Comparison of ENCODE assay signal across 20 mouse cellular contexts in the genomic region with DNA sequence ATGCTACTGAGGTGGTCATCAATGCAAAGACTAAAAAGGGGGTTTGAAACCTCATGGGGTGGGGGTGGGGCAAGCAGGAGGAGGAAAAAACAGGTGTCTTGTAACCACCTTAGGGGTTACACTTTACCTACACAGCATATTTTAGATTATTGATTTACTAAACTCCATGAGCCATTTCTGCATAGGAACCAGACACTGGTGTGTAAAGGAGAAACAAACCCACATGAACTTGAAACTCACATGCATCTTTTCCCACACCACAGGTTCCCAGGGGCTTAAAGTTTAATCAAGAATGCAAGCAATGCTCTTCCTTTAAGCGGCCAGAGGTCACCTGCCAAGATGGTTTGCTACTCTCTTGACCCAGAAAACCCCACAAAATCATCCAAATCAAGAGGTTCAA.
A peak's percentile ranks its signal among the peaks of the same experiment; 100 is the strongest.
DNase-seq lines count a peak whose midpoint lies in the region; ATAC-seq and TF ChIP-seq lines count a peak whose summit lies in the region.
"Had no signal": no experiment of that assay in that cellular context is flagged by ENCODE, and none has a peak within 500 bp of the region (broad histone marks: within the 10 kb centered on the region; RNA-seq: fewer than 3 reads in every experiment).

No protein-coding gene starts in this region.

- no peak overlapping the region for H3K4me3 ChIP-seq in kidney, embryonic 15.5 days (replicated peaks)
- H3K4me3 ChIP-seq in kidney, adult 2 months (ENCODE audit: insufficient read depth, low read depth, low read length), result no peak overlapping the region
- H3K4me3 ChIP-seq in kidney, postnatal 0 days (replicated peaks; ENCODE audit: low read depth, low read length), result no peak overlapping the region
- H3K4me3 ChIP-seq in midbrain, embryonic 11.5 days (ENCODE audit: low read depth, low read length), result no peak overlapping the region
- no peak overlapping the region for H3K4me3 ChIP-seq in midbrain, embryonic 16.5 days (ENCODE audit: low read depth, low read length)
- H3K4me3 ChIP-seq: embryonic facial prominence, embryonic 10.5 days; embryonic facial prominence, embryonic 12.5 days; forebrain, embryonic 13.5 days; forebrain, embryonic 15.5 days had no signal

- TF ChIP-seq CTCF in kidney, adult 2 months (conservative IDR thresholded peaks at IDR 0.05; ENCODE audit: insufficient read depth, insufficient read length, low read depth, low read length), result no peak
- no peak for TF ChIP-seq CTCF in kidney, postnatal 0 days (IDR thresholded peaks at IDR 0.05; ENCODE audit: low read depth)

- H3K4me2 ChIP-seq in kidney, embryonic 15.5 days, result no peak overlapping the region
- no peak overlapping the region for H3K4me2 ChIP-seq in kidney, postnatal 0 days (ENCODE audit: low read length)
- H3K4me2 ChIP-seq in midbrain, embryonic 11.5 days, result no peak overlapping the region
- H3K4me2 ChIP-seq in midbrain, embryonic 16.5 days (ENCODE audit: low read length), result no peak overlapping the region
- H3K4me2 ChIP-seq: embryonic facial prominence, embryonic 12.5 days; forebrain, embryonic 13.5 days; forebrain, embryonic 15.5 days had no signal

- DNase-seq in kidney, adult 2 months, result no peak
- no peak for DNase-seq in kidney, postnatal 0 days (ENCODE audit: low spot score)
- no peak for DNase-seq in kidney, adult 18-20 months
- peak; percentile 61 for DNase-seq in midbrain, embryonic 11.5 days (ENCODE audit: low spot score, missing footprints)
- no peak for DNase-seq in T-cell, adult 2 months (ENCODE audit: low spot score)
- DNase-seq: adrenal gland, adult 8-10 months; adrenal gland, postnatal 14 days; adrenal gland, postnatal 36 days; cerebellum, adult 11-12 months; cerebellum, adult 2 months; cerebellum, adult 9-10 months; cerebellum, postnatal 10 days; cerebellum, postnatal 25 days had no signal

- H3K9ac ChIP-seq in kidney, embryonic 15.5 days, result no peak overlapping the region
- H3K9ac ChIP-seq in kidney, postnatal 0 days (ENCODE audit: low read depth, low read length), result no peak overlapping the region
- no peak overlapping the region for H3K9ac ChIP-seq in midbrain, embryonic 11.5 days (ENCODE audit: low read length)
- no peak overlapping the region for H3K9ac ChIP-seq in midbrain, embryonic 16.5 days (ENCODE audit: low read depth, low read length)
- H3K9ac ChIP-seq: embryonic facial prominence, embryonic 12.5 days; forebrain, embryonic 13.5 days; forebrain, embryonic 15.5 days had no signal

- ATAC-seq in kidney, embryonic 15.5 days (replicated peaks; ENCODE audit: low FRiP score), result peak; percentile 76
- peak; percentile 71; the same call in 1 of the 2 replicates for ATAC-seq in kidney, postnatal 0 days (replicated peaks; ENCODE audit: low FRiP score, low read depth)
- no peak for ATAC-seq in midbrain, embryonic 11.5 days (ENCODE audit: low FRiP score)
- no peak for ATAC-seq in midbrain, embryonic 16.5 days
- ATAC-seq: activated CD4-positive, CD25-positive, alpha-beta regulatory T cell, adult 4 months; forebrain, embryonic 13.5 days; forebrain, embryonic 15.5 days had no signal

- 64% methylated on average over 1 of the region's 1 CpGs for WGBS in kidney, embryonic 15.5 days
- WGBS in kidney, adult 2 months, result 40% methylated on average over 1 of the region's 1 CpGs
- WGBS in kidney, postnatal 0 days, result 61% methylated on average over 1 of the region's 1 CpGs
- WGBS in midbrain, embryonic 11.5 days, result 94% methylated on average over 1 of the region's 1 CpGs
- 92% methylated on average over 1 of the region's 1 CpGs for WGBS in midbrain, embryonic 16.5 days

- no peaks in the 10 kb centered on the region for H3K36me3 ChIP-seq in kidney, embryonic 15.5 days
- H3K36me3 ChIP-seq in kidney, adult 2 months (ENCODE audit: control insufficient read depth, insufficient read depth, low read length), result no peaks in the 10 kb centered on the region
- H3K36me3 ChIP-seq in kidney, postnatal 0 days (ENCODE audit: insufficient read depth, low read length), result no peaks in the 10 kb centered on the region
- H3K36me3 ChIP-seq in midbrain, embryonic 11.5 days (ENCODE audit: control insufficient read depth, insufficient read depth, low read length), result no peaks in the 10 kb centered on the region
- H3K36me3 ChIP-seq in midbrain, embryonic 16.5 days (ENCODE audit: control insufficient read depth, insufficient read depth, low read length), result no peaks in the 10 kb centered on the region
- H3K36me3 ChIP-seq: embryonic facial prominence, embryonic 10.5 days; embryonic facial prominence, embryonic 12.5 days; forebrain, embryonic 15.5 days had no signal

- H3K4me1 ChIP-seq in kidney, embryonic 15.5 days, result 0 out of 2 replicates have a peak, but pooled peaks cover 4% of the 10 kb centered on the region
- H3K4me1 ChIP-seq in kidney, adult 2 months (ENCODE audit: control insufficient read depth, insufficient read depth, low read length), result no peaks in the 10 kb centered on the region
- H3K4me1 ChIP-seq in kidney, postnatal 0 days (replicated peaks; ENCODE audit: insufficient read depth, low read length), result no peaks in the 10 kb centered on the region; the same call in 1 of the 2 replicates
- no peaks in the 10 kb centered on the region for H3K4me1 ChIP-seq in midbrain, embryonic 11.5 days (ENCODE audit: control insufficient read depth, insufficient read depth, low read length)
- H3K4me1 ChIP-seq in midbrain, embryonic 16.5 days (ENCODE audit: control insufficient read depth, insufficient read depth, low read length), result no peaks in the 10 kb centered on the region
- H3K4me1 ChIP-seq: embryonic facial prominence, embryonic 10.5 days; embryonic facial prominence, embryonic 12.5 days; forebrain, embryonic 13.5 days; forebrain, embryonic 15.5 days had no signal

- TF ChIP-seq POLR2A in kidney, adult 2 months (IDR thresholded peaks at IDR 0.05; ENCODE audit: low read depth, low read length), result no peak

- H3K9me3 ChIP-seq in kidney, embryonic 15.5 days (replicated peaks), result no peaks in the 10 kb centered on the region
- H3K9me3 ChIP-seq in kidney, postnatal 0 days (replicated peaks; ENCODE audit: low read length), result no peaks in the 10 kb centered on the region
- no peaks in the 10 kb centered on the region for H3K9me3 ChIP-seq in midbrain, embryonic 11.5 days (ENCODE audit: control insufficient read depth, low read length)
- H3K9me3 ChIP-seq in midbrain, embryonic 16.5 days (replicated peaks; ENCODE audit: control insufficient read depth, low read length, poor library complexity, severe bottlenecking), result no peaks in the 10 kb centered on the region
- H3K9me3 ChIP-seq: embryonic facial prominence, embryonic 10.5 days; embryonic facial prominence, embryonic 12.5 days; forebrain, embryonic 13.5 days; forebrain, embryonic 15.5 days had no signal

- peak overlapping the region; percentile 13; the same call in 1 of the 2 replicates for H3K27ac ChIP-seq in kidney, embryonic 15.5 days
- no peak overlapping the region for H3K27ac ChIP-seq in kidney, adult 2 months (ENCODE audit: insufficient read depth, low read depth, low read length)
- peak overlapping the region; percentile 54; the same call in 1 of the 2 replicates for H3K27ac ChIP-seq in kidney, postnatal 0 days
- H3K27ac ChIP-seq in midbrain, embryonic 11.5 days (ENCODE audit: low read depth, low read length), result no peak overlapping the region
- H3K27ac ChIP-seq in midbrain, embryonic 16.5 days (ENCODE audit: low read length), result no peak overlapping the region
- H3K27ac ChIP-seq: embryonic facial prominence, embryonic 10.5 days; embryonic facial prominence, embryonic 12.5 days; forebrain, embryonic 13.5 days; forebrain, embryonic 15.5 days had no signal

- no peaks in the 10 kb centered on the region; the same call in 1 of the 2 replicates for H3K27me3 ChIP-seq in kidney, embryonic 15.5 days
- H3K27me3 ChIP-seq in kidney, adult 2 months (replicated peaks; ENCODE audit: control insufficient read depth, insufficient read depth, low read length), result no peaks in the 10 kb centered on the region
- no peaks in the 10 kb centered on the region for H3K27me3 ChIP-seq in kidney, postnatal 0 days (ENCODE audit: insufficient read depth, low read length)
- no peaks in the 10 kb centered on the region for H3K27me3 ChIP-seq in midbrain, embryonic 11.5 days (ENCODE audit: control insufficient read depth, insufficient read depth, low read length)
- H3K27me3 ChIP-seq in midbrain, embryonic 16.5 days (ENCODE audit: control insufficient read depth, insufficient read depth, low read depth, low read length), result no peaks in the 10 kb centered on the region
- H3K27me3 ChIP-seq: embryonic facial prominence, embryonic 12.5 days; forebrain, embryonic 13.5 days; forebrain, embryonic 15.5 days had no signal

Comparison
In these comparisons a context has a peak if more than half of its experiments do, and no peak if none do; other contexts are left out.
1. H3K27ac ChIP-seq: peak in kidney, embryonic 15.5 days (single experiment) and kidney, postnatal 0 days (single experiment); none in kidney, adult 2 months (single experiment), midbrain, embryonic 11.5 days (single experiment) and midbrain, embryonic 16.5 days (single experiment).
2. ATAC-seq: peak in kidney, embryonic 15.5 days (single experiment) and kidney, postnatal 0 days (single experiment); none in midbrain, embryonic 11.5 days (single experiment) and midbrain, embryonic 16.5 days (single experiment).